Mouse (Mus musculus): Measurements from ENCODE around the gene Trir. TPM values are rescaled to one million over a fixed set of nuclear protein-coding genes. Genes with fewer than 3 reads are reported as not detected.
A peak's percentile ranks its signal among the peaks of the same experiment; 100 is the strongest.

Gene Trir
- polyA plus RNA-seq, 1 experiment from 2014 or later, result 141 TPM

DNA sequence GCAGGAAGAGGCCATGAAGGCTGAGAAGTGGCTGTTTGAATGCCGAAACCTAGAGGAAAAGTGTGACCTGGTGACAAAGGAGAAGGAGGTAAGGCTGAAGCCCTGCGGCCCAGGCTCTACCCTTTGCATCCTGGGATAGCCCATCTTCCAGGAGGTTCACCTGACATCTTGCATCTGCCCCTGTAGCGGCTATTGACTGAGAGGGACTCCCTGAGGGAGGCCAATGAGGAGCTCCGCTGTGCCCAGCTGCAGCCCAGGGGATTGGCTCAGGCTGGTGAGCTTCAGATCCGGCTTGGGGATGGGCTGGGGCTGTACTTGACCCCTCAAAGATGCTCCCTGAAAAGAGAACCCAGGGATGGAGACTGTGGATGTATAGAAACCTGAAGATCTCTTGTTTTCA lies 29.6 kb upstream of the Trir start:
- WGBS, result 71% methylated on average over 5 of the region's 5 CpGs
- H3K4me3 ChIP-seq, result no peak overlapping the region
- ATAC-seq (replicated peaks), result no peak
- H3K27ac ChIP-seq (replicated peaks), result no peak overlapping the region
- H3K4me2 ChIP-seq (replicated peaks), result no peak overlapping the region
- H3K36me3 ChIP-seq, result 0 out of 2 replicates have a peak, but pooled peaks cover 3% of the 10 kb centered on the region
- no peaks in the 10 kb centered on the region for H3K27me3 ChIP-seq
- no peaks in the 10 kb centered on the region for H3K9me3 ChIP-seq
- peaks cover 8% of the 10 kb centered on the region for H3K4me1 ChIP-seq
- H3K9ac ChIP-seq (replicated peaks), result no peak overlapping the region

DNA sequence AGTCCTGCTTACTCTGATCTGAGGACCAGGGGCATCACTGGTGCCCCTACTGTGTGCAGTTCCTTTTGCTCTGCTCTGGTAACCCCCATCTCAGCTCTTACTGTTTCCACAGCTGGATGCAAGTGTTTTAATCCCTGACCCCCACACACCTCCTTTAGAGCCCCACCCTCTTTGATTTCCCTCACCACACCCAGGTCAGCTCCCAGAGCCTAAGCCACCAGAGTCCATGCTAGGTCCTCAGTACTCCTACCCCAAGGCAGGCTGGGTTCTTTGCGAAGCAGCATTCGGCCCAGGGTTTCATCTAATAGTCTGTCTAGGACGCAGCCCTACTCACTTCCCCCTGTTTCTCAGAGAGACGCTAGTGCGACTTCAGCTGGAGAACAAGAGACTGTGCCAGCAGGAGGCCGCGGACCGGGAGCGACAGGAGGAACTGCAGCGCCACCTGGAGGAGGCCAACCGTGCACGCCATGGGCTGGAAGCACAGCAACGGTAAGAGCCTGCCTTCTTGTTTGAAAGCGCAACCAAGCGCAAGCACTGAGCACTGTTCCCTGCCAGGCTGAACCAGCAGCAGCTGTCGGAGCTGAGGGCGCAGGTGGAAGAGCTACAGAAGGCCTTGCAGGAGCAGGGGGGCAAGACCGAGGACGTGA lies 28.9 kb upstream of the Trir start:
- peak overlapping the region; percentile 30; the same call in 1 of the 2 replicates for H3K9ac ChIP-seq (replicated peaks)
- H3K4me3 ChIP-seq, result peak overlapping the region; percentile 12; the same call in 1 of the 2 replicates

DNA sequence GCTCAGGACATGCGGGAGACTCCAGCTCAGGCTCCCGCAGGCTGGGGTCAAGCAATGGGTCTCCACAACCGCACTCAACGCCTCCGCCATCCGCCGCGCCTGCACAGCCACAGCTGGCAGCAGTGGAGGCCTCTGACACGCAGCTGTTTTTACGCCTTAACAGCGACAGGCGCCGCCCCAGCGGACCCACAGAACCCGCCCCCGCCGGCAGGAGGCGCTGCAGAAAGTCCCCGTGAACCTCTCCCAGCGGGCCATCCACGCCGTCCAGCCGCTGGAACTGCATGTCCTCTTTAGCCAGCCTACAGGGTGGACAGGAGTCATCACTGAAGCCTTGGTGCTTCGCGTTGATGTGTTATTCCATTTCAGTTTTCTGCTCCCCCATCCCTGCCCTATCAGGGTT lies 18.9 kb upstream of the Trir start:
- H3K4me3 ChIP-seq, result no peak overlapping the region
- no peaks in the 10 kb centered on the region for H3K4me1 ChIP-seq
- peaks cover under 1% of the 10 kb centered on the region; the same call in 1 of the 2 replicates for H3K36me3 ChIP-seq
- no peak for ATAC-seq (replicated peaks)
- no peak overlapping the region for H3K4me2 ChIP-seq (replicated peaks)
- H3K9me3 ChIP-seq, result no peaks in the 10 kb centered on the region
- no peak overlapping the region for H3K27ac ChIP-seq (replicated peaks)
- no peak overlapping the region for H3K9ac ChIP-seq (replicated peaks)
- WGBS, result 17% methylated on average over 25 of the region's 25 CpGs
- H3K27me3 ChIP-seq, result peaks cover 27% of the 10 kb centered on the region

More for the DNA sequence above, 28.9 kb upstream of the Trir start:
- 2% methylated on average over 19 of the region's 19 CpGs for WGBS
- Histone ChIP-seq H3K4me1 (peaks cover 8% of the 10 kb centered on the region), H3K27me3 (no peaks in the 10 kb centered on the region), H3K27ac (replicated peaks) (peak overlapping the region; percentile 43; the same call in 1 of the 2 replicates), H3K4me2 (replicated peaks) (peak overlapping the region; percentile 30), H3K9me3 (no peaks in the 10 kb centered on the region), H3K36me3 (peaks cover 6% of the 10 kb centered on the region; the same call in 1 of the 2 replicates)
- ATAC-seq (replicated peaks), result peak; percentile 77

DNA sequence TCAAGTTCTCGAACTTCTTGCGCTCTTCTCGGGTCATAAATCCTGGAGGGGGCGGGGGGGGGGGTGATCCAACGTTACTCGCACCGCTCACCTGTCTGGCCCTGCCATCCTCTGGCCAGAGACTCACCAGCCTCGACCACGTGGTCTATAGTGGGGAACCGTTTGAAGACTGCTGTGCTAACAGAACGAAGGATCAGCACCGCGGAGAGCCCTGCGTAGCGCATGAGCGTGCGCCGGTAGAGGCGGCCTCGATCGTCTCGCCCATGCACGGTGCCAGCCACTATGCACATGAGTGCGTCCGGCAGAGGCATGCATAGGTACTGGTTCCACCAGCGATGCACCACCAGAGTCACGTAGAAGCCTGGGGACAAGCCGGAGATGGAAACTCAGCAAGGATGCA lies 15.4 kb upstream of the Trir start:
- ATAC-seq (replicated peaks), result no peak
- no peak overlapping the region for H3K27ac ChIP-seq (replicated peaks)
- no peak overlapping the region for H3K4me3 ChIP-seq
- H3K36me3 ChIP-seq, result no peaks in the 10 kb centered on the region
- H3K4me2 ChIP-seq (replicated peaks), result no peak overlapping the region
- H3K27me3 ChIP-seq, result peaks cover 37% of the 10 kb centered on the region
- H3K9me3 ChIP-seq, result no peaks in the 10 kb centered on the region
- WGBS, result 19% methylated on average over 28 of the region's 28 CpGs
- peaks cover 6% of the 10 kb centered on the region for H3K4me1 ChIP-seq
- no peak overlapping the region for H3K9ac ChIP-seq (replicated peaks)

DNA sequence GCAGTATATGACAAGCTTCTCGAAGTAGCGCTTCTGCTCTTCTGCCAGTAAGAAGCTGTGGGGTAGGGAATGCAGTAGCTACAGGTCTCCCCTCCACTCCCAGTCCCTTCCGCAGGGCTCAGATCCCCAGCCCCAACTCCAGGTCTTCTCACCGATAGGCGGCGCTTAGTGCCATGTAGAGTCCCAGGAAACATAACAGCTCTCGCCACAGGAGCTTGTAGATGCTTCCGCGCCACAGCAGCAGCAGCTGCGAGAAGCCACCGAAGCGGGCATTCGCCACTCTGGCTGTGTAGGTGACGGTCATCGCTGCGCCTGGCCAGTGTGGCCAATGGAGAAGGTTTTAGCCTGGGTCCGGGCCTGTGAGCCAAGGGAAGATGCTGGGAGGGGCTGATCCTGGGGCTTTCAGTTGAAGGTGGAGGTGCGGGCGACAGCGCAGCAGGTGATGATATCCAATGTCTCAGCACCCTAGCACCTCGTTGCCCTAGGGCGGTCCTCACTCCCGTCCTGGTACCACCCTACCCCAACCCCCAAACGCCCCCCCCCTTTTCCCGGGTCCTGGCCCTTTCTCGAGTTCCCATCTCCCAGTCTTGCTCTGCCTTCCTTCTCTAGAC lies 13.3 kb upstream of the Trir start:
- 3% methylated on average over 26 of the region's 26 CpGs for WGBS
- Histone ChIP-seq H3K27ac (replicated peaks) (no peak overlapping the region), H3K9ac (replicated peaks) (peak overlapping the region; percentile 39), H3K27me3 (peaks cover 33% of the 10 kb centered on the region), H3K9me3 (no peaks in the 10 kb centered on the region), H3K4me1 (peaks cover 6% of the 10 kb centered on the region), H3K36me3 (peaks cover 13% of the 10 kb centered on the region), H3K4me2 (replicated peaks) (peak overlapping the region; percentile 66), H3K4me3 (peak overlapping the region; percentile 36)
- peak; percentile 68; the same call in 1 of the 2 replicates for ATAC-seq (replicated peaks)

DNA sequence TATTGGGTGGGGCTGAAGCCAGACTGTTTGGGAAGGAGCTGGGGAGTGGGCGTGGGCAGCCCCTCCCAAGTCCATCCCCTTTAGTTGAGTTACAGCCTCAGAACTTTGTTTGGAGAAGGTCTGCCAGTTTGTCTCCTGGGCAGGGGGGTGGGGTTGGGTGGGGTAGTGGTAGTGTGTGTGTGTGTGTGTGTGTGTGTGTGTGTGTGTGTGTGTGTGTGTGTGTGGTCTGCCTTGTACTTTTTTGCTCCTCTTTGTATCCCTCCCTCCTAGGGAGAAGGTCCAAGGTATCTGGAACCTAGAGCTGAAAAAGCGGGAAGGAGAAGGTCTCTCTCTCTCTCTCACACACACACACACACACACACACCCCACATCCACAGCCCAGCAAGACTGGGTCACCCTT lies 12.2 kb upstream of the Trir start, which contains the start of gene Best2:
TSS of gene Best2 (minus strand) at position 101 of the 400 bp plus-strand sequence.
- Histone ChIP-seq H3K36me3 (peaks cover 23% of the 10 kb centered on the region), H3K4me3 (peak within 1 kb of the TSS; percentile 36), H3K27ac (replicated peaks) (no peak within 1 kb of the TSS), H3K9ac (replicated peaks) (peak within 1 kb of the TSS; percentile 39), H3K4me2 (replicated peaks) (peak within 1 kb of the TSS; percentile 66), H3K9me3 (no peaks in the 10 kb centered on the region), H3K4me1 (peaks cover 6% of the 10 kb centered on the region), H3K27me3 (peaks cover 28% of the 10 kb centered on the region)
- 73% methylated on average over 2 of the region's 2 CpGs for WGBS
- no peak for ATAC-seq (replicated peaks)

DNA sequence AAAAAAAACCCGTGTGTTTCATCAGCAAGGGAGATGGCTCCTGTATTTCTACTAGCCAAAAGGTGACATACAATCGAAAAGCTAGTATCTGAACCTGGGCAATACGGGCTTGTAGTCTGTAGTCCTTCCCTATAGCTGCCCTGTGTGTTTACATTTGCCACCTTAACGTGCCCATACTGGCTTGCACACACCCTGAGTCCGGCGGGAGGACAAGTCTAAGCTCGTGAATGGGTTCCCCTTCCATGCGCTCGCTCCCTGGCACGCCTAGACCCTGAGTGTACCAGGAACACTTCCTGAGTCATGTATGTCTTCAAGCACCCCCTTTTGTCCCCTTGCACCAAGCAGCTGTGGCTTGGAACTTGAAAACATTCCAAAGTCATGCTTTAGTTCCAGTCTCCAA lies 9.9 kb upstream of the Trir start:
- Histone ChIP-seq H3K4me1 (peaks cover 6% of the 10 kb centered on the region), H3K36me3 (peaks cover 38% of the 10 kb centered on the region), H3K27ac (replicated peaks) (no peak overlapping the region), H3K4me2 (replicated peaks) (no peak overlapping the region), H3K9me3 (no peaks in the 10 kb centered on the region), H3K4me3 (no peak overlapping the region), H3K27me3 (peaks cover 14% of the 10 kb centered on the region), H3K9ac (replicated peaks) (no peak overlapping the region)
- WGBS, result 72% methylated on average over 10 of the region's 10 CpGs
- ATAC-seq (replicated peaks), result no peak

DNA sequence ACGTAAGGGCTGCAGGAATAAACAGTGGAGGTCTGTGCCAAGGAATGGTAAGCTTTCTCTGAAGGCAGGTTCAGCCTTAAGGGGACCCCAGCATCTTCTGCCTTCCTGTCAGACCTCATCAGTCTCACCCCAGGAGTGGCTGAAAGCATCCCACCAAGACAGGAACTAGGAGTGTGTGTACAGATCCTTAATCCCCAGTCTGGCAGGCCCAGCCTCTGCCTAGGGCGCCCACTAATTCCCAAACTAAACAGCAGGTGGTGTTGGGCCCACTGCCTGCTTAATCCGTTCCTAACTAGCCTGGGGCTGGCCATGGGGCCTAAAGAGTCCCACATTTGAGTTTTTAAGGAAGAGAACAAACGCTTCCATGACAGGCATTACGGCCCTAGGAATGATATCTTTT lies 9.4 kb upstream of the Trir start:
- WGBS, result 18% methylated on average over 5 of the region's 5 CpGs

DNA sequence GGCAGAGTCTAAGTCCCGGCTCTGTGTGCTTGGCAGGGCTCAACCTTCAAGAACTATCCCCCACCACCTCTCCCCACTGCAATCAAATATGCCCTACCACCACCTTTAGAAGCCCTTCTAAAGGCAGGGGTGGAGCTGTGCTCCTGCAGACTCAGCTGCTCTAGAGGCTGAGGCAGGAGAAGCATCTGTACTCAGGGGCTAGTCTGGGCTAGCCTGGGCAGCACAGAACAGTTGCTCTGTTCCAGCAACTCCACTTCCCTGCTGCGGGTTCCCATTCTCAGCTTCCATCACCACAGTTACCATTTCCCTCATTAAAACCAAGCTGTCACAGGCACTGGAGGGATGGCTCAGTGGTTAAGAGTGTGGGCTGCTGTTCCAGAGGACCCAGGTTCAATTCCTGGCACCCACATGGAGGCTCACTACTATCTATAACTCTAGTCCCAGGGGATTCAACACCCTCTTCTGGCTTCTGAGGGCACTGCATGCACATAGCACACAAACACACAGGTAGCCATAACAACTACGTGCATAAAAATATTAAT lies 5.0 kb upstream of the Trir start:
- 97% methylated on average over 3 of the region's 3 CpGs for WGBS
- H3K36me3 ChIP-seq, result peaks cover 57% of the 10 kb centered on the region
- H3K9me3 ChIP-seq, result no peaks in the 10 kb centered on the region
- no peak overlapping the region for H3K27ac ChIP-seq (replicated peaks)
- ATAC-seq (replicated peaks), result no peak
- H3K27me3 ChIP-seq, result no peaks in the 10 kb centered on the region
- H3K4me1 ChIP-seq, result peaks cover 27% of the 10 kb centered on the region
- H3K9ac ChIP-seq (replicated peaks), result no peak overlapping the region
- H3K4me3 ChIP-seq, result no peak overlapping the region
- H3K4me2 ChIP-seq (replicated peaks), result no peak overlapping the region

More for the DNA sequence above, 9.4 kb upstream of the Trir start:
- Histone ChIP-seq H3K9me3 (no peaks in the 10 kb centered on the region), H3K9ac (replicated peaks) (no peak overlapping the region), H3K27me3 (peaks cover 12% of the 10 kb centered on the region), H3K36me3 (peaks cover 42% of the 10 kb centered on the region), H3K4me3 (no peak overlapping the region), H3K27ac (replicated peaks) (no peak overlapping the region), H3K4me2 (replicated peaks) (no peak overlapping the region), H3K4me1 (peaks cover 6% of the 10 kb centered on the region)
- no peak for ATAC-seq (replicated peaks)

DNA sequence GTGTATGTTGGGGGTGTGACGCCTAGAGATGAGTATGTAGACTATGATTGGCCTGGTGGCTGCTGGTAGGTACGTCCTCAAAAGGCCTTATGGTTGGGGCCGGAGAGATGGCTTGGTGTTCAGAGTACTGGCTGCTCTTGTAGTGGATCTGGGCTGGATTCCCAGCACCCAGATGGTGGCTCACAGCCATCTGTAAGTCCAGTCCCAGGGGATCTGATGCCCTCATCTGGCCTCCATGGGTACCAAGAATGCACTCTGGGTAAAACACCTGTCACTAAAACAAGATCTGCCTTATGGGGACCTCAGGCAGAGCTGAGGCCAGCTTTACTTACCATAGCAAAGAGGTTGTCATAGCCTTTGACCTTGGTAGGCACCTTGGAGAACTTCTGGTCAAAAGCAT lies 2.8 kb upstream of the Trir start:
- peaks cover 39% of the 10 kb centered on the region for H3K4me1 ChIP-seq
- peaks cover 39% of the 10 kb centered on the region for H3K36me3 ChIP-seq
- H3K4me2 ChIP-seq (replicated peaks), result peak overlapping the region; percentile 71
- no peaks in the 10 kb centered on the region for H3K9me3 ChIP-seq
- 93% methylated on average over 3 of the region's 3 CpGs for WGBS
- no peak overlapping the region for H3K9ac ChIP-seq (replicated peaks)
- H3K27me3 ChIP-seq, result no peaks in the 10 kb centered on the region
- ATAC-seq (replicated peaks), result no peak
- H3K27ac ChIP-seq (replicated peaks), result no peak overlapping the region
- H3K4me3 ChIP-seq, result peak overlapping the region; percentile 92; the same call in 1 of the 2 replicates

DNA sequence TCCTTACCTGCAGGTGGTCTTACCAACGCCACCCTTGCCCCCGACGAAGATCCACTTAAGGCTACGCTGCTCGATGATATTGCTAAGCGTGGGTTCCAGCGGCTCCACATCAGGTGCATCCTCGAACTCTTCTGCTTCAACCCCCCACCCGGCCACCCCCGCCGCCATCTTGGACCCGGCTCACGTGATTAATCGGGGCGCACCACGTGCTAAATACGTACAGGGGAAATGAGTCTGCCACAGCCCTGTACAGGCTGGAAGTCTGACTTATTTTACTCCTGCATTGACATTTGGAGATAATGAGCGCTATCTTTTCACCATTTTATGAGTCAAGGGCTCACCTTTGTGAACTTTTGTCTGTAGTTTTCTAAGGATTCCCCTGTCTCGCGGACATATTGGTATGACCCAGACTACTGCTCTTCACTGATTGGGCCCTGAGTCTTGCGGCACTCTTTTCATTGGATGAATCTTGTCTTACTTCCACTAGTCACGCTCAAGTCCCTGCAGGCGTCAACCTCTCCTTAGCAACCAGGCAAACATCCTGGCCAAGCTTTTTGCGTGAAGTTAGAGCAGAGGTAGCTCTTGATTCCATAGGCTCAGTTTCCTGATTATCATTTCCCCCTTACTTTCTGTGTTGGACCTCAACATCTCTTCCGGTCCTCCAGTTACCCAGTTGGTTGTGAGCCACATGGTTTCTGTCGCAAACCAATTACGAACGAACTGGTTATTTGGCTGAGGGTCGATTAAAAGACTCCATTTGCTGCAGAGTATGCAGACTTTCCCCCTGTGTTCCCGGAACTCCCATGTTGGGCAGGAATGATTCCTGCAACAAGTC lies 1.3 kb upstream of the Trir start, which contains the start of gene Asna1:
TSS of gene Asna1 (minus strand) at position 184 of the 835 bp plus-strand sequence.
- Histone ChIP-seq H3K27me3 (no peaks in the 10 kb centered on the region), H3K4me2 (replicated peaks) (peak within 1 kb of the TSS; percentile 71), H3K4me1 (peaks cover 44% of the 10 kb centered on the region), H3K9me3 (no peaks in the 10 kb centered on the region), H3K4me3 (peak within 1 kb of the TSS; percentile 92), H3K36me3 (peaks cover 33% of the 10 kb centered on the region), H3K9ac (replicated peaks) (peak within 1 kb of the TSS; percentile 63), H3K27ac (replicated peaks) (peak within 1 kb of the TSS; percentile 84)
- 7% methylated on average over 30 of the region's 30 CpGs for WGBS
- ATAC-seq (replicated peaks), result peak; percentile 91
